Mouse (Mus musculus) cerebellum, adult 9-11 months (tissue): Measurements from ENCODE around the gene Ostf1.
"Not testable (repeated sequence)": the region's sequence is repeated elsewhere in the genome, so short reads cannot be mapped to it uniquely, and the experiment has no call there.

Experiments used
- DNase-seq: peaks from one replicate; pipeline ENCODE4 v3.0.0; 2022

The Ostf1 gene

GRCm38 (mm10) chr19:18597772-18598171 lies 33.9 kb downstream of the Ostf1 start:
- DNase-seq: no peak

- DNase-seq: no peak
These were observed 34.7 kb downstream of the Ostf1 start for GRCm38 (mm10) chr19:18596876-18597275.

GRCm38 (mm10) chr19:18593722-18594121 lies 37.9 kb downstream of the Ostf1 start:
- no peak for DNase-seq

- DNase-seq: no peak
These were observed 38.7 kb downstream of the Ostf1 start for GRCm38 (mm10) chr19:18592919-18593318.

GRCm38 (mm10) chr19:18590942-18591354 lies 40.7 kb downstream of the Ostf1 start:
- DNase-seq: no peak

- no peak for DNase-seq
These were observed 41.4 kb downstream of the Ostf1 start for GRCm38 (mm10) chr19:18590234-18590633.

GRCm38 (mm10) chr19:18589276-18589675 lies 42.3 kb downstream of the Ostf1 start:
- DNase-seq: no peak

GRCm38 (mm10) chr19:18588801-18589200 lies 42.8 kb downstream of the Ostf1 start:
- DNase-seq: not testable (repeated sequence)

- no peak for DNase-seq
These were observed 43.4 kb downstream of the Ostf1 start for GRCm38 (mm10) chr19:18588243-18588642.

GRCm38 (mm10) chr19:18587118-18587517 lies 44.5 kb downstream of the Ostf1 start:
- DNase-seq: no peak

GRCm38 (mm10) chr19:18584621-18585020 lies 47.0 kb downstream of the Ostf1 start:
- no peak for DNase-seq

GRCm38 (mm10) chr19:18583706-18584105 lies 47.9 kb downstream of the Ostf1 start:
- DNase-seq: no peak

- DNase-seq: no peak
These were observed 48.7 kb downstream of the Ostf1 start for GRCm38 (mm10) chr19:18582887-18583286.

- no peak for DNase-seq
These were observed 49.4 kb downstream of the Ostf1 start for GRCm38 (mm10) chr19:18582226-18582625.

- DNase-seq: no peak
These were observed 50.6 kb downstream of the Ostf1 start for GRCm38 (mm10) chr19:18581046-18581445.

- DNase-seq: no peak
These were observed 52.6 kb downstream of the Ostf1 start for GRCm38 (mm10) chr19:18579012-18579358.

GRCm38 (mm10) chr19:18578216-18579011 lies 53.2 kb downstream of the Ostf1 start:
- no peak for DNase-seq

- DNase-seq: no peak
These were observed 54.3 kb downstream of the Ostf1 start for GRCm38 (mm10) chr19:18577348-18577747.

- DNase-seq: no peak
These were observed 55.7 kb downstream of the Ostf1 start for GRCm38 (mm10) chr19:18575891-18576290.

GRCm38 (mm10) chr19:18573907-18574306 lies 57.7 kb downstream of the Ostf1 start:
- no peak for DNase-seq

GRCm38 (mm10) chr19:18573443-18573842 lies 58.2 kb downstream of the Ostf1 start:
- no peak for DNase-seq

- no peak for DNase-seq
These were observed 62.1 kb downstream of the Ostf1 start for GRCm38 (mm10) chr19:18569496-18569895.

GRCm38 (mm10) chr19:18568828-18569430 lies 62.7 kb downstream of the Ostf1 start:
- no peak for DNase-seq
